Mouse (Mus musculus): ENCODE data around the gene Rragd.

GRCm38 (mm10) chr4:33030264-33031194 is 47.7 kb downstream of the Rragd start:
- TF ChIP-seq CTCF (IDR thresholded peaks at IDR 0.05; ENCODE audit: borderline replicate concordance, control insufficient read depth, extremely low read depth, insufficient read depth, low read length, poor library complexity) (no peak), POLR2A (IDR thresholded peaks at IDR 0.05; ENCODE audit: control insufficient read depth, extremely low read depth, insufficient read depth, low read length, poor library complexity) (no peak)

Measured in thymus, adult 2 months (tissue).